Mouse (Mus musculus) limb, embryonic 10.5 days (tissue): ENCODE results near the gene Gpr142. TPM values are rescaled to one million over a fixed set of nuclear protein-coding genes. Genes with fewer than 3 reads are reported as not detected.

Experiments
- DNase-seq: peaks from one replicate; pipeline ENCODE4 v3.0.0-alpha.2; 2017; ENCODE audit warnings: low spot score
- H3K27ac ChIP-seq: fragments of 300-500 bp; sonication (generic); 2 replicates; pipeline ENCODE4 v1.5.1; 2016; ENCODE audit warnings: mild to moderate bottlenecking
- H3K27me3 ChIP-seq: fragments of 300-500 bp; sonication (generic); 2 replicates; pipeline ENCODE4 v1.6.1; 2016; ENCODE audit warnings: low read depth, mild to moderate bottlenecking; ENCODE audit not compliant: poor library complexity, severe bottlenecking
- H3K36me3 ChIP-seq: fragments of 300-500 bp; sonication (generic); 2 replicates; pipeline ENCODE4 v1.6.1; 2016; ENCODE audit warnings: mild to moderate bottlenecking, moderate library complexity
- H3K4me1 ChIP-seq: fragments of 300-500 bp; sonication (generic); 2 replicates; pipeline ENCODE4 v1.6.1; 2016
- H3K4me3 ChIP-seq: fragments of 300-500 bp; sonication (generic); 2 replicates; pipeline ENCODE4 v1.5.1; 2016; ENCODE audit warnings: mild to moderate bottlenecking, moderate library complexity
- H3K9me3 ChIP-seq: fragments of 300-500 bp; sonication (generic); replicated peaks from 2 replicates; pipeline ENCODE4 v1.6.1; 2016; ENCODE audit warnings: mild to moderate bottlenecking
- WGBS: fragments of 180-500 bp; shearing (Covaris S2); methylation state at CpG from one replicate; pipeline ENCODE4 v1.1.7; 2016; 5-methylcytosine and 5-hydroxymethylcytosine counted together
- polyA plus RNA-seq: library from polyadenylated mRNA; unstranded; fragments of >200 nt; fragmentation: Nextera tagmentation; extraction: Ambion mirVana; gene quantifications from 2 replicates; pipeline ENCODE4 v1.2.1, GENCODE M21; 2016

Gene Gpr142
- polyA plus RNA-seq, 1 experiment from 2014 or later = not detected

DNA sequence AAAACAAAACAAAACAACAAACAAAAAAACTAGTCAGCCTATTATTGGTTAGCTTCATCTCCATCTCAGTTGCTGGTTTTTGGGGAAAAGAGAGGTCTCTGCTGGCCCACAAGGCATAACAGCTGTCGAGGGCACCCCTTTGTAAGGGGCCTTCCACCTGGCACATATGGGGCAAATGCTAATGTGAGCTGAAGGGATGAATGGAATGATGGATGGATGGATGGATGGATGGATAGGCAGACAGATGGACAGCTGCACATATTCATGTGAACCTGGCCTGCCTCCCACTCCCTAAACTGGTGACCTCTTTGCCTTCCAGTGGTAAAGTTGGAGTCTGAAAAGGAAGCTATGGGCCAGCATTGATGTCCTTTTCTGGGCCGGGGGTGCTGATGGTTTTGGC lies 8.3 kb downstream of the Gpr142 start:
- 75% methylated on average over 2 of the region's 2 CpGs for WGBS
- H3K36me3 ChIP-seq = no peaks in the 10 kb centered on the region
- H3K4me3 ChIP-seq = no peak overlapping the region
- peaks cover 45% of the 10 kb centered on the region for H3K4me1 ChIP-seq
- H3K27ac ChIP-seq = no peak overlapping the region
- peaks cover 19% of the 10 kb centered on the region for H3K27me3 ChIP-seq
- no peak for DNase-seq
- no peaks in the 10 kb centered on the region for H3K9me3 ChIP-seq

DNA sequence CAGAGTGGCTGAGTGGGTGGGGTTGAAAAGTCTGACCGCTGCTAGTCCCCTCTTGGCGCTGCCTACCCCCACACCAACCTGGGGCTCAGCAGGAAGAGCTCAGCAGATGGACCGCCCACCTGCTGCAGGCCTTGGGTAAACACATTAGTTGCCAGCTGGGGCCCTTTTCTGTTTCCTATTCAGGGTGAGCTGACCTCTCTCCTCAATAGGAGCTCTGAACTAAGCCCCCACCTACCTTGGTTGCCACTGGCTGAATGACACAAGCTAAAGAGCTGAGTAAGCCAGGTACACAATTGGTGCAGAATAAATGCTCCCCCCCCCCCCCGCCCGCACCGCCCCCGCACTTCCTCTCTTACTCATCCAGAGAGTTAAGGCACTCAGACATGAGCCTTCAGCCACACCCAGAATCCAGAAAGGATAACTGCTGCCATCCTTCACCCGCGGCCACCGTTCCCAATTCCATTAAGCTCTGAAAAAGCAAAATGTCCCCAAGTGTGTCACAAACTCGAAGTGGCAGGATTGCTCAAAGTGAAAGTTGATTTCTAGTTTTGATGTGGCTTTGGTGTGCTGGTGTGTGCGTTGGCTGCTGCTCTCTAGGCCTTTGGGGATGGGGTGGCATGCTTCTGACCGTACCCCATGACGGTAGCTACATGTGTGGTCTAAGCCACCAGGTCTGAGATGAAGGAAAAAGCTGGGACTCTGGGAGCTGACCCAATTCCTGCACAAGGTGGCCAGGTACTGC lies 9.1 kb downstream of the Gpr142 start:
- H3K4me1 ChIP-seq = peaks cover 42% of the 10 kb centered on the region
- no peak overlapping the region for H3K27ac ChIP-seq
- WGBS = 35% methylated on average over 14 of the region's 14 CpGs
- H3K9me3 ChIP-seq = no peaks in the 10 kb centered on the region
- no peaks in the 10 kb centered on the region for H3K36me3 ChIP-seq
- DNase-seq = no peak
- peaks cover 19% of the 10 kb centered on the region for H3K27me3 ChIP-seq
- H3K4me3 ChIP-seq = no peak overlapping the region

DNA sequence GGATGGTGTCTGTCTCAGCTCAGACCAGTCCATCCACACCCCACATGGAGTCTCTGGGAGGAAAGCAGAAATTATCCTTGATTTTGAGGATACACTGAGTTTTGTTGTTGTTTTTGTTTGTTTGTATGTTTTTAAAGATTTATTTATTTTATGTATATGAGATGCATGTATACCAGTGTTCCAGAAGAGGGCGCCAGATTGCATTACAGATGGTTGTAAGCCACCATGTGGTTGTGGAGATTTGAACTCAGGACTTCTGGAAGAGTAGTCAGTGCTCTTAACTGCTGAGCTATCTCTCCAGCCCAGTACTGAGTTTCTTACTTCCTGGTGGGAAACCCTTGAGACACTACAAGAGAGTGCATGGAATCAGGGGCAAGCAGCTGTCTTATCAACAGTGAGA lies 10.6 kb downstream of the Gpr142 start:
- peak overlapping the region; percentile 81; the same call in 1 of the 2 replicates for H3K27ac ChIP-seq

DNA sequence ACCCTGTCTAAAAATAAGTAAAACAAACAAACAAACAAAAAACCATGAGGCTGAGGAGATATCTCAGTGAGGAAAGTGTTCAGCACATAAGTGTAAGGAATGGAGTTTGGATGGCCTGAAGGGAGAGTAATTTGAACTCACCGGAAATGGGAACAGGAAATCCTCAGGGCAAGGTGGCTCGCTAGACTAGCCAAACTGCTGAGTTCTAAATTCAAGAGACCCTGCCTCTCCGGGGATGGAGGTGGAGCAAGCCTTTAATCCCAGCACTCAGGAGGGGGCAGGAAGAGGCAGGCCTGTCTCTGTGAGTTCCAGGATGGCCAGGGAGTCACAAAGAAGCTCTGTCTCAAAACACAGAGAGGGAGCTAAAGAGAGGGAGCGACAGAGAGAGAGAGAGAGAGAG lies 11.6 kb downstream of the Gpr142 start:
- no peaks in the 10 kb centered on the region for H3K36me3 ChIP-seq
- no peak for DNase-seq
- 16% methylated on average over 4 of the region's 4 CpGs for WGBS
- H3K27ac ChIP-seq = peak overlapping the region; percentile 81
- peaks cover 47% of the 10 kb centered on the region for H3K4me1 ChIP-seq
- H3K9me3 ChIP-seq = no peaks in the 10 kb centered on the region
- H3K4me3 ChIP-seq = no peak overlapping the region
- H3K27me3 ChIP-seq = 0 out of 2 replicates have a peak, but pooled peaks cover 5% of the 10 kb centered on the region

More for the DNA sequence above, 10.6 kb downstream of the Gpr142 start:
- H3K27me3 ChIP-seq = peaks cover 5% of the 10 kb centered on the region; the same call in 1 of the 2 replicates
- H3K4me1 ChIP-seq = peaks cover 38% of the 10 kb centered on the region
- no peaks in the 10 kb centered on the region for H3K36me3 ChIP-seq
- WGBS = 84% methylated on average over 1 of the region's 1 CpGs
- H3K9me3 ChIP-seq = no peaks in the 10 kb centered on the region
- no peak overlapping the region for H3K4me3 ChIP-seq
- DNase-seq = no peak

DNA sequence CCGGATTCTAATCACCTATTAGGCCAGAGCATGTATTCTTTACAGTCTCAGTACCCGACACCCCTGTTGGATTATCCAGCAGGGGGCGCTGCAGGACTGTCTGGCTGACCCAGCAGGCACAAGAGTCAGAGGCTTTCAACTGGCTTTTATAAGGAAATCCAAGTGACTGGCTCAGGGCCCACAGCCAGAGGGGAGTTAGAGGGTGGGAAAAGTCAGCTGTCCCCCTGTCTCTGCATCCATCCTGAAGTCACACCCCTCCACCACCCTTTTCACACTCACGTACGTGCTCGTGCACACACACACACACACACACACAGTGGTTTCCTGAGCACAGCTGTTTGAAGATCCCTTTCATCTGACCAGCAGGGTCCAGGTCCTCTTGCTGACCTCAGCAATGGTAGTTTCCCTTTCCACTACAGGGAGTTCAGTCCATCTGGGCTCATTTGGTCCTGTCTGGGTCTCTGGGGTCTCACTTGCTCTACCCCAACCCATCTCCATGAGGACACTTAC lies 14.1 kb downstream of the Gpr142 start:
- Histone ChIP-seq H3K4me3 (no peak overlapping the region), H3K4me1 (peaks cover 48% of the 10 kb centered on the region), H3K9me3 (no peaks in the 10 kb centered on the region), H3K27me3 (no peaks in the 10 kb centered on the region), H3K36me3 (no peaks in the 10 kb centered on the region), H3K27ac (peak overlapping the region; percentile 62)
- 13% methylated on average over 6 of the region's 6 CpGs for WGBS
- DNase-seq = peak; percentile 98

DNA sequence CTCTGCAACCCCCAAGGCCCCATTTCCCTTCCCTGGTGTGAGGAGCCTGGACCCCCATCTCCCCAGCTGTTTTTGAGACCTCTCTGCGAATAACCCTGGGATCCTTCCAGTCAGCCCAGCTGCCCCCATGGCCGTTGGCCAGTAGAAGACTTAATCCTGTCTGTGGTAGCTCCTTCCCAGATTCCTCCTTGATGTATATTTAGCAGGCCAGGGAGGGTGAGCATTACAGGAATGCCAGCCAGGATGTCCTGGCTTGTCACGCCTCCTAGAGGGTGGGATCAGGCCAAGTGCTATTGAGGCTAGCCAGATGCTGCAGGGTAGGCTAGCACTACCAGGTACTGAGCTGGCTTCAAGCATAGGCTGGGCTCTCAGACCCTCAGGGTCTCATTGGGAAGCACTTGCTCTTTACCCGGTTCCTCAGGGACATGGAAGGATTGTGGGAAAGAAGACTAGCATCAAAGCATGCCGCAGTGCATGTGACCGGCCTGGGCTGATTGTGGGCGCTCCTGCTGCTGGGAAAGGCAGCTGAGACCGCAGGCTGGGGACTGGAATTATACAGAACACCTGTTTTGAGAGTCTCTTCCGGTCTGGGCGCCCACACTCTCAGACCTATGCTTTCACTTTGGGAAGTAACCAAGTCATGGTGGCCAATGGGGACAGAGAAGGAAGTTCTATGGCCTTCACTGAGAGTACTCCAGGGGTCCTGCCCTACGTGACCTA lies 16.3 kb downstream of the Gpr142 start:
- Histone ChIP-seq H3K36me3 (no peaks in the 10 kb centered on the region), H3K27me3 (no peaks in the 10 kb centered on the region), H3K27ac (0 out of 2 replicates have a peak overlapping the region, but pooled peaks have one; percentile 7), H3K9me3 (no peaks in the 10 kb centered on the region), H3K4me1 (peaks cover 48% of the 10 kb centered on the region), H3K4me3 (no peak overlapping the region)
- no peak for DNase-seq
- WGBS = 69% methylated on average over 11 of the region's 11 CpGs

DNA sequence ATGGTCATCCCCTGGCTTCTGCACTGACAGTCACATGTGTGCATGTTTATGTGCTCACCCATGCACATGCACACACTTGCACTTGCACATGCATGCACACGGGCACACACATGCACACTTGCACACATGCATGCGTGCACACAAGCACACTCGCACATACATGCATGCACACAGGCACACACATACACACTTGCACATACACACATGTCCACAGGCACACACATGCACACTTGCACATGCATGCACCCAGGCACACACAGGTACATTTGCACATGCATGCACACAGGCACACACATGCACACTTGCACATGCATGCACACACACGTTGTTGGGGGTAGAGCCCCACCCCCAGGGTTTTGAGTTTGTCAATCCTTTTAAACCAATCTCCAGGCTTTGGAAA lies 18.2 kb downstream of the Gpr142 start:
- DNase-seq = no peak
- 0 out of 2 replicates have a peak overlapping the region, but pooled peaks have one; percentile 14 for H3K27ac ChIP-seq
- 94% methylated on average over 4 of the region's 4 CpGs for WGBS
- no peaks in the 10 kb centered on the region for H3K36me3 ChIP-seq
- no peak overlapping the region for H3K4me3 ChIP-seq
- peaks cover 51% of the 10 kb centered on the region for H3K4me1 ChIP-seq
- H3K27me3 ChIP-seq = no peaks in the 10 kb centered on the region
- H3K9me3 ChIP-seq = no peaks in the 10 kb centered on the region

DNA sequence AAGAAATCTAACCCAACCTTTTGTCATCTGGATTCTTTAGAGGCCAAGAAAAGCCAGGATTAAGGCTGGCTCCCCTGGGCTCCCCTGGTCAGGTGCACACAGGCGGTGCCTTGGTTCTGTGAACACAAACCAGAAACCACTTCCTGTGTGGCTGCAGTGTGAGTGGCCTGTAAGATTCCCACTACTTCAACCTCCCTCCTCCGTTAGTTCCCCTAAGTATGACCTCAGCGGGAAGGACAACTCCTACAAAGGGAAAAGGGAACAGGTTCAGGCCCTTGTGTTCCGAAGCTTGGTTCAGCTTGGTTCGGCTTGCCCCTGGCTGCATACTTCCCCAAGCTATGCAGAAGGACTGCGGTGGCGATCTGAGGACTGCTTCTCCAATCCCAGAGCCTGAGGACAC lies 19.5 kb downstream of the Gpr142 start:
- no peak for DNase-seq
- Histone ChIP-seq H3K4me3 (no peak overlapping the region), H3K36me3 (no peaks in the 10 kb centered on the region), H3K27me3 (no peaks in the 10 kb centered on the region), H3K4me1 (peaks cover 56% of the 10 kb centered on the region), H3K9me3 (no peaks in the 10 kb centered on the region), H3K27ac (peak overlapping the region; percentile 73; the same call in 1 of the 2 replicates)
- 94% methylated on average over 7 of the region's 7 CpGs for WGBS

DNA sequence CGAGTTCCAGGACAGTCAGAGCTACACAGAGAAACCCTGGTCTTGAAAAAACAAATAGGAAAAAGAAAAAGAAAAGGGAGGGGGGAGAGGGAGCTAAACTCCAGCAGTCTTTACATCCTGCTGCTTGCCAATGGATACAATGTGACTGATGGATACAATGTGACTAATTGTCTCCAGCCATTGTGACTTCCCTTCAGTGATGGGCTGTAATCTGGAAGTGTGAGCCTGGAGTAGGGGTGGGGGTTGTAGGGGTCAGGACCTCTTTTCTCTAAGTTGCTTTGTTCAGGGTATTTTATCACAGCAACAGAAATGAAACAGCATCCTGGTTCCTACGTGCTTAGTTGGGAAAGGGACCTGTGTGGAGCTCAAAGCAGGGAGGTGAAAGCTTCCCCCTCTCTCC lies 20.4 kb downstream of the Gpr142 start:
- H3K36me3 ChIP-seq = no peaks in the 10 kb centered on the region
- no peaks in the 10 kb centered on the region for H3K9me3 ChIP-seq
- H3K27ac ChIP-seq = peak overlapping the region; percentile 73
- H3K27me3 ChIP-seq = no peaks in the 10 kb centered on the region
- peaks cover 65% of the 10 kb centered on the region for H3K4me1 ChIP-seq
- 57% methylated on average over 2 of the region's 2 CpGs for WGBS
- no peak overlapping the region for H3K4me3 ChIP-seq
- DNase-seq = no peak

DNA sequence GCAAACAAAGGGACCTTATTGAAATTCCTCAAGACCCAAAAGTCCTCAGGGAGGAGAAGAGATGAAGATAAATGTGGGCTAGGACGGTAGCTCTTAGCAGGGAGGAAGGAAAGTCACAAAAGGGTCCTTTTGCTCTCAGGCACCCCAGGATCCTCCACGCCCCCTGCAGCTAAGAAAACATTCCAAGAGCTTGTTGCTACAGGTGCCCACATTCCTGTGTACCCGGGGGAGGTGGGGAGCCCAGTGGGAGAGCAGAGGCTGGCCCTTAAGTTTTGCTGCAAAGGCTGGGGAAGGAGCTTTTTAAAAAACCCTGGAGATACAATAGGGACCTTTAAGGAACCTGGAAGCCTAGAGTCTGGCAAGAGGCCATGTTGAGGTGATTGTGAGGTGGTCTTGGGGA lies 21.7 kb downstream of the Gpr142 start:
- H3K27me3 ChIP-seq = no peaks in the 10 kb centered on the region
- peaks cover 60% of the 10 kb centered on the region for H3K4me1 ChIP-seq
- DNase-seq = no peak
- H3K9me3 ChIP-seq = no peaks in the 10 kb centered on the region
- WGBS = 36% methylated on average over 3 of the region's 3 CpGs
- H3K4me3 ChIP-seq = no peak overlapping the region
- H3K36me3 ChIP-seq = no peaks in the 10 kb centered on the region
- peak overlapping the region; percentile 73; the same call in 1 of the 2 replicates for H3K27ac ChIP-seq

DNA sequence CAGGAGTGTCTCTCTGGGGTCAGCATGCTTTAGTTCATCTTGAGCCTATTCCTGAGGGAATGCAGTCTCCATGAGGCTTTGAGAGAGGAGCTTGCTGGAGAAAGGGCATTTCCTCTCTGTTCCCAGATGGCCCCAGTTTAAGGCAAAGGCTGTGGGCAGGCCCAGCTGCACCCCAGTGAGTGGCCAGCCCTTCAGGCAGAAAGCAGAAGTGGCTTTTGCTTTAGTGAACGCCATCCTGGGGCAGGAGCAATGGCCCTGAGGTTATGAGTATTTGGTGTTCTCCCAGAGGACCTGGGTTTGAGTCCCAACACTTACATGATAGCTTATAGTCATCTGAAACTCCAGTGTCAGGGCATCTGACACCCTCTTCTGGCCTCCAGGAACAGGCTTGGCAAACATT lies 22.6 kb downstream of the Gpr142 start:
- no peaks in the 10 kb centered on the region for H3K36me3 ChIP-seq
- peaks cover 56% of the 10 kb centered on the region for H3K4me1 ChIP-seq
- H3K4me3 ChIP-seq = no peak overlapping the region
- no peaks in the 10 kb centered on the region for H3K9me3 ChIP-seq
- DNase-seq = no peak
- 68% methylated on average over 1 of the region's 1 CpGs for WGBS
- no peaks in the 10 kb centered on the region for H3K27me3 ChIP-seq
- H3K27ac ChIP-seq = peak overlapping the region; percentile 32; the same call in 1 of the 2 replicates

DNA sequence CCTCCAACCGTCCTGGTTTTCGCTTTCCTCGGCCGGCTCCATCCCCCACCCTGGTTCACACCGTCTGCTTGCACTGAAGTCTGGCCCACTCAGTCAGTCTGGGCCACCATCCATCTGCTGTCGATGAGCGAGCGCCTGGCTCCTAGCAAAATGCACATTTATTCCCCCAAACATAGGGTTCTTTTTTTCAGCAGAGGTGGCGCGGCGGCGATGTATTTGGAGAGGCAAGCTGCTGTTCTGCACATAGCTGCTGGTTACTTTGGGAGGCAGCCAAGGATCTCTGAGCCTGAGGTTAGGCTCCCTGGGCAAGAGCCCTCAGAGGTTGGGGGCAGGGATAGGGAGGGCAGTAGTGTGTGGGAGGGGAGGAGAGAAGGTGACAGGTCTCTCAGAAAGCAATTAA lies 24.0 kb downstream of the Gpr142 start:
- Histone ChIP-seq H3K9me3 (no peaks in the 10 kb centered on the region), H3K36me3 (no peaks in the 10 kb centered on the region), H3K4me3 (peak overlapping the region; percentile 27), H3K27ac (peak overlapping the region; percentile 82), H3K27me3 (no peaks in the 10 kb centered on the region), H3K4me1 (peaks cover 52% of the 10 kb centered on the region)
- no peak for DNase-seq
- 62% methylated on average over 12 of the region's 12 CpGs for WGBS

DNA sequence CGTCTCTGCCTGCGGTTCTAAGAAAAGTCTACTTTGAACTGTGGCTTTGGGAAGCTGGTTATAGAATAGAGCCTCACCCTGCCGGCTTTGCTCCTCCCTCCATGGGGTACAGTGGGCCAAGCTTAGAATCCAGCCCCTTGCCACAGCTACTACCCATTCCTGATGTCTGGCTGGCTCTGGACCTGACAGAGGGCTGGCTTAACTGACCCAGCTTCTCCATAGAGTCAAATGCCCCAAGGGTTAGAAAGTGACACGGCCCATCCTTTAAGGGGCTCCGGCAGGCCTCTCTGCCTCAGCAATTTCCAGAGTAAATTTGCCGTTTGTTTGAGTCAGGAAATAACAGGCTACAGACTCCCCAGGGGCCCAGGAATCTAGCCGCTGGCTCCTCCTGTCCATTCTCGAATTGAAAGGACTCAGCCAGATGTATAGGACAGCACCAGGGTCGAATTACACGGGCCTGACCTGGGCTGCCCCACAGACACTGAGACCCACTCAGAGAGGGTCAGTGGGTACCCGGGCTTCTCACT lies 24.5 kb downstream of the Gpr142 start:
- Histone ChIP-seq H3K4me3 (peak overlapping the region; percentile 27), H3K4me1 (peaks cover 52% of the 10 kb centered on the region)

More for the DNA sequence above, 24.5 kb downstream of the Gpr142 start:
- Histone ChIP-seq H3K27ac (peak overlapping the region; percentile 82), H3K36me3 (no peaks in the 10 kb centered on the region), H3K27me3 (no peaks in the 10 kb centered on the region), H3K9me3 (no peaks in the 10 kb centered on the region)
- DNase-seq = peak; percentile 51
- 2% methylated on average over 11 of the region's 11 CpGs for whole genome bisulfite sequencing
